20 mouse cellular contexts compared by ENCODE assay signal in the genomic region with DNA sequence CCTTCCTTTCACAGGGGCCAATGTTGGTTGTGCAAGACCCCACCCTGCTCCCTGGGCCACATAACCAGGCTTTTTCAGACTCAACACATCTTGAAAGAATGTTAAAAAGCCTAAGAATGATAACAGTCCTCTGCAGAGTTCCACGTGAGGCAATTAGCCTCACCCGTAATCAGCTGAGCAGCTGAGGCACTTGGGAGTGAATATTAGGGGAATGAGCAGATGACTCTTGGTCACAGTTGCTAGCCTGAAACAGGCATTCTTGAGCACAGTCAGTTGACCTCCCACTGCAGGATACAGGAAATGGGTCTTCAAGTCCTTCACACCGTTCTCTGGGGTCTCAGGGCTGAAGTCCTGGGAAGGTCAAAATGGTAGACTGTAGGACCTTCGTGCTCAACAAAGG. TPM values are rescaled to one million over a fixed set of nuclear protein-coding genes. Genes with fewer than 3 reads are reported as not detected.
DNase-seq lines count a peak whose midpoint lies in the region; ATAC-seq lines count a peak whose summit lies in the region.
"Had no signal": no experiment of that assay in that cellular context is flagged by ENCODE, and none has a peak within 500 bp of the region (broad histone marks: within the 10 kb centered on the region; RNA-seq: fewer than 3 reads in every experiment).

No protein-coding gene starts in this region.

- no peak overlapping the region for H3K9ac ChIP-seq in heart, embryonic 15.5 days
- no peak overlapping the region for H3K9ac ChIP-seq in heart, embryonic 12.5 days
- H3K9ac ChIP-seq: embryonic facial prominence, embryonic 13.5 days; forebrain, embryonic 13.5 days; forebrain, postnatal 0 days; hindbrain, embryonic 13.5 days had no signal

- H3K9me3 ChIP-seq in heart, embryonic 15.5 days (replicated peaks), result no peaks in the 10 kb centered on the region
- H3K9me3 ChIP-seq in heart, embryonic 12.5 days (replicated peaks), result no peaks in the 10 kb centered on the region
- H3K9me3 ChIP-seq: embryonic facial prominence, embryonic 13.5 days; forebrain, embryonic 13.5 days; hindbrain, embryonic 13.5 days had no signal

- H3K36me3 ChIP-seq in heart, embryonic 15.5 days, result peaks cover 58% of the 10 kb centered on the region
- peaks cover 90% of the 10 kb centered on the region for H3K36me3 ChIP-seq in heart, embryonic 12.5 days

- peak overlapping the region; percentile 33; the same call in 1 of the 2 replicates for H3K27ac ChIP-seq in heart, embryonic 15.5 days
- H3K27ac ChIP-seq in heart, embryonic 12.5 days (ENCODE audit: poor library complexity, severe bottlenecking), result no peak overlapping the region
- H3K27ac ChIP-seq: embryonic facial prominence, embryonic 13.5 days; forebrain, embryonic 13.5 days; hindbrain, embryonic 13.5 days had no signal

- H3K4me2 ChIP-seq in heart, embryonic 15.5 days, result no peak overlapping the region
- H3K4me2 ChIP-seq in heart, embryonic 12.5 days, result no peak overlapping the region
- H3K4me2 ChIP-seq: embryonic facial prominence, embryonic 13.5 days; forebrain, embryonic 13.5 days; hindbrain, embryonic 13.5 days had no signal

- no peaks in the 10 kb centered on the region for H3K27me3 ChIP-seq in heart, embryonic 15.5 days
- H3K27me3 ChIP-seq in heart, embryonic 12.5 days (replicated peaks), result no peaks in the 10 kb centered on the region
- H3K27me3 ChIP-seq: embryonic facial prominence, embryonic 13.5 days; forebrain, embryonic 13.5 days; hindbrain, embryonic 13.5 days had no signal

- no peak for ATAC-seq in heart, embryonic 15.5 days (replicated peaks; ENCODE audit: insufficient number of reproducible peaks, insufficient read depth, low FRiP score, low read depth)
- no peak for ATAC-seq in heart, embryonic 12.5 days (ENCODE audit: insufficient number of reproducible peaks, low FRiP score)
- ATAC-seq in inflammation-experienced regulatory T-cells, adult 6 months, result no peak
- ATAC-seq: forebrain, embryonic 13.5 days; forebrain, postnatal 0 days; intestine, embryonic 16.5 days had no signal

- H3K4me3 ChIP-seq in heart, embryonic 15.5 days, result no peak overlapping the region
- no peak overlapping the region for H3K4me3 ChIP-seq in heart, embryonic 12.5 days
- H3K4me3 ChIP-seq: embryonic facial prominence, embryonic 13.5 days; forebrain, embryonic 13.5 days; hindbrain, embryonic 13.5 days had no signal

- DNase-seq in lung, postnatal 36 days, result peak; percentile 27
- DNase-seq in lung, postnatal 10 days, result no peak
- DNase-seq in ZHBTc4 (ENCODE audit: low read depth, low spot score), result peak; percentile 80
- no peak for DNase-seq in yolk sac, embryonic 10.5 days (ENCODE audit: low spot score)
- no peak for DNase-seq in kidney, adult 8-10 months
- DNase-seq: adrenal gland, adult 2 months; adrenal gland, postnatal 25 days; cerebellum, adult 18-20 months; cerebellum, adult 9-11 months; cerebellum, postnatal 36 days; forebrain, postnatal 0 days; gastrocnemius, postnatal 14 days; heart, postnatal 10 days had no signal

- WGBS in heart, embryonic 15.5 days, result 53% methylated on average over 4 of the region's 4 CpGs
- 56% methylated on average over 4 of the region's 4 CpGs for WGBS in heart, embryonic 12.5 days

- peaks cover 6% of the 10 kb centered on the region for H3K4me1 ChIP-seq in heart, embryonic 15.5 days (replicated peaks)
- peaks cover 5% of the 10 kb centered on the region; the same call in 1 of the 2 replicates for H3K4me1 ChIP-seq in heart, embryonic 12.5 days (replicated peaks)
- H3K4me1 ChIP-seq: forebrain, embryonic 13.5 days; hindbrain, embryonic 13.5 days had no signal

RNA-seq across cellular contexts. Expression of a gene that starts 44.6 kb away (rescaled TPM):
- polyA plus RNA-seq in heart, embryonic 15.5 days (2015; fragmentation: Nextera tagmentation; extraction: Ambion mirVana), result 5.3 and 6.5 TPM in 2 replicates
- 21.7 and 22.9 TPM in 2 replicates for polyA plus RNA-seq in heart, embryonic 12.5 days (2016; fragmentation: Nextera tagmentation; extraction: Ambion mirVana)
- polyA plus RNA-seq in inflammation-experienced regulatory T-cells, adult 6 months (2017; shearing (Covaris generic)), result under 1 TPM in 2 of 3 experiments, not detected in 1; 0.26 to 0.74 TPM

Comparison
In these comparisons a context has a peak if more than half of its experiments do, and no peak if none do; other contexts are left out.
1. DNase-seq: peak in lung, postnatal 36 days (single experiment) and ZHBTc4 (single experiment); none in lung, postnatal 10 days (single experiment), yolk sac, embryonic 10.5 days (single experiment) and kidney, adult 8-10 months (0 of 2).